Mouse (Mus musculus): ENCODE measurements around the gene Atp5g2. TPM values are rescaled to one million over a fixed set of nuclear protein-coding genes. Genes with fewer than 3 reads are reported as not detected.

The Atp5g2 gene
- polyA plus RNA-seq, 1 experiment from 2014 or later = 58.4 TPM

DNA sequence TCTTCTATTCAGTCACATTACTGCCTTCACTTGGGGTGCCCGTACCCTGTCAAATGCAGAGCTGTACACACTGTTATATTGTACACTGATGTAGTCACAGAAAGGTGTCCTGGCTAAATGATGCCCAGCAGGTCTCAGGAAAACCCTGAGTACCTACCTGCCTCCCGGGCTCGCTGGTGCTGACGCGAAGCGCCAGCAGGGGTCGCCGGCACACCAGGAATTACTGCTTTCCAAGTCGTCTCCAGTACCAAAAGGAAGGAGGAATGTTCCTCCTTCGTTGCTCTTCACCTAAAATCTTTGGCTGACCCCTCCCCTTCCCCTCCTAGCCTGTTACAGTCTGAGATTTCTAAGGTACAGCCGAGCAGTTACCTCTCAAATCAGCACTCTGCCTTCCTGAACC is 26.0 kb upstream of the Atp5g2 start:
- Histone ChIP-seq H3K4me1 (replicated peaks; ENCODE audit: control insufficient read depth, insufficient read depth, low read length) (peaks cover 2% of the 10 kb centered on the region; the same call in 1 of the 2 replicates), H3K9ac (ENCODE audit: low read length) (no peak overlapping the region), H3K27me3 (ENCODE audit: control insufficient read depth, insufficient read depth, low read length) (peaks cover 53% of the 10 kb centered on the region), H3K9me3 (ENCODE audit: control insufficient read depth, low read length) (no peaks in the 10 kb centered on the region), H3K27ac (ENCODE audit: low read depth, low read length) (no peak overlapping the region), H3K36me3 (ENCODE audit: control insufficient read depth, insufficient read depth, low read length) (no peaks in the 10 kb centered on the region), H3K4me3 (ENCODE audit: low read depth, low read length) (no peak overlapping the region), H3K4me2 (ENCODE audit: low read depth, low read length, severe bottlenecking) (no peak overlapping the region)
- ATAC-seq (replicated peaks; ENCODE audit: low FRiP score) (no peak), DNase-seq (ENCODE audit: low spot score) (peak; percentile 89)
- WGBS = 2% methylated on average over 11 of the region's 11 CpGs

DNA sequence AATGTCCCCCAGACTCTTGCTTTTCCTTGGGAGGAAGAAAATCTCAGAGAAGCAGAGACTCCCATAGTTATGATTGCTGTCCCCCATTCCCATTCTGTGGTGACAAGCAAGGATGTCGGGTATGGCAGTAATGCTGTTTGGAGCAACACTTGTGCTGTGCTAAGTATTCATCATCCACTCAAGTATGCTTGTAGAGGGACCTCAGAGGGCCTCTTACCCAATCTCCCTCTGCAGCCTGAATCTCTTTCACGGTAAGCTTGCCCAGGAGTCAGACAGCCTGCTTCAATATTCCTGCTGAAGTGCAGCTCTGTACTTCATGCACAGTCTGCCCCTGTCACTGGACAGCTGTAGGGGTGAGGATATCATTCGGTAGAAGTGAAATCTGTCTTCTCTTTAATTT is 24.7 kb upstream of the Atp5g2 start:
- no peak overlapping the region for H3K4me2 ChIP-seq (ENCODE audit: low read depth, low read length, severe bottlenecking)
- no peak overlapping the region for H3K9ac ChIP-seq (ENCODE audit: low read length)
- H3K27ac ChIP-seq (ENCODE audit: low read depth, low read length) = no peak overlapping the region
- no peaks in the 10 kb centered on the region for H3K9me3 ChIP-seq (ENCODE audit: control insufficient read depth, low read length)
- no peak for DNase-seq (ENCODE audit: low spot score)
- no peak overlapping the region for H3K4me3 ChIP-seq (ENCODE audit: low read depth, low read length)
- WGBS = 41% methylated on average over 3 of the region's 3 CpGs
- peaks cover 59% of the 10 kb centered on the region for H3K27me3 ChIP-seq (ENCODE audit: control insufficient read depth, insufficient read depth, low read length)
- no peaks in the 10 kb centered on the region for H3K36me3 ChIP-seq (ENCODE audit: control insufficient read depth, insufficient read depth, low read length)
- peaks cover 7% of the 10 kb centered on the region; the same call in 1 of the 2 replicates for H3K4me1 ChIP-seq (replicated peaks; ENCODE audit: control insufficient read depth, insufficient read depth, low read length)
- ATAC-seq (replicated peaks; ENCODE audit: low FRiP score) = no peak

DNA sequence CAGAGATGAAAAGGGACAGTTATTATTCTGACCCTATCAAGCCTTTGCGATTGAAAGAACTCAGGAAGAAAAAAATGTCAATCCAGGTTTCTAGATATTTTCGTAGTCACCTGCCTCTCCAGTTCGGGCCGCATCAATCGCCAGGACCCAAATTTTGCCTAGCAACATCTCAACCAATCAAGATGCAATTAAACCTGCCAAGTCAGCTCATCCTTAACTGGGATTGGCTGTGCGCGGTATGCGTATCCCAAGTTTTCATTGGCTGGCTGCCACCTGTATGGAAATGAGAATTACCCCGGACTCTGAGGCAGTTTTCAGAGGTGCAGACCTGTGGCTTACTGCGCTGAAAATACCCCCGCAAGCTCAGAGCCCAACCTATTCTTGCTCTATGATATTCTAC is 21.4 kb upstream of the Atp5g2 start:
- H3K4me1 ChIP-seq (replicated peaks; ENCODE audit: control insufficient read depth, insufficient read depth, low read length) = peaks cover 7% of the 10 kb centered on the region; the same call in 1 of the 2 replicates
- no peaks in the 10 kb centered on the region for H3K9me3 ChIP-seq (ENCODE audit: control insufficient read depth, low read length)
- peaks cover 70% of the 10 kb centered on the region for H3K27me3 ChIP-seq (ENCODE audit: control insufficient read depth, insufficient read depth, low read length)
- H3K4me2 ChIP-seq (ENCODE audit: low read depth, low read length, severe bottlenecking) = peak overlapping the region; percentile 56
- H3K36me3 ChIP-seq (ENCODE audit: control insufficient read depth, insufficient read depth, low read length) = no peaks in the 10 kb centered on the region
- WGBS = under 1% methylated on average over 11 of the region's 11 CpGs
- ATAC-seq (replicated peaks; ENCODE audit: low FRiP score) = peak; percentile 53
- H3K4me3 ChIP-seq (ENCODE audit: low read depth, low read length) = peak overlapping the region; percentile 31
- no peak overlapping the region for H3K27ac ChIP-seq (ENCODE audit: low read depth, low read length)
- no peak overlapping the region for H3K9ac ChIP-seq (ENCODE audit: low read length)
- peak; percentile 72 for DNase-seq (ENCODE audit: low spot score)

DNA sequence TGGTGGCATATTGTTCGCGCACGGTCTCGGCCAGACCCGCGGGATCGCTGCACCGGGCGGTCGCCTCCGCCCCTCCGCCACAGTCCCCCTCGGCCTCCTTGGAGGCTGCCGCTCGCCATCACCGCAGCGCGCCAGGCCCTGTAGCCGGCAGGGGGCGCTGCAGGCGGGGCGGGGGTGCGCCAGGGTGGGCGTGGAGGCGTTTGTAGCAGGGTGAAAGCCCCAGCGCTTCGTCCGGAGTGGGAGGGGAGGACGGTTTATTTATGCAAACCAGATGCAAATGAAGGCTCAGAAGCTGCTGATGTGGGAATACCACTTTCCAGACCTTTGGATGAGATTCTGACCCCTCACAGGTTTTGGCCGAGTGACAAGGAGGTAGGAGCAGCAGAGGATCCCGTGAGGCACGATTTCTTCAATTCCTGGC is 20.8 kb upstream of the Atp5g2 start:
- Histone ChIP-seq H3K9me3 (ENCODE audit: control insufficient read depth, low read length) (no peaks in the 10 kb centered on the region), H3K36me3 (ENCODE audit: control insufficient read depth, insufficient read depth, low read length) (no peaks in the 10 kb centered on the region), H3K4me1 (replicated peaks; ENCODE audit: control insufficient read depth, insufficient read depth, low read length) (peaks cover 5% of the 10 kb centered on the region; the same call in 1 of the 2 replicates), H3K27ac (ENCODE audit: low read depth, low read length) (no peak overlapping the region), H3K9ac (ENCODE audit: low read length) (peak overlapping the region; percentile 33; the same call in 1 of the 2 replicates), H3K4me2 (ENCODE audit: low read depth, low read length, severe bottlenecking) (peak overlapping the region; percentile 56), H3K27me3 (ENCODE audit: control insufficient read depth, insufficient read depth, low read length) (peaks cover 66% of the 10 kb centered on the region), H3K4me3 (ENCODE audit: low read depth, low read length) (peak overlapping the region; percentile 31)
- peak; percentile 91 for ATAC-seq (replicated peaks; ENCODE audit: low FRiP score)
- DNase-seq (ENCODE audit: low spot score) = peak; percentile 91
- 1% methylated on average over 32 of the region's 32 CpGs for WGBS

DNA sequence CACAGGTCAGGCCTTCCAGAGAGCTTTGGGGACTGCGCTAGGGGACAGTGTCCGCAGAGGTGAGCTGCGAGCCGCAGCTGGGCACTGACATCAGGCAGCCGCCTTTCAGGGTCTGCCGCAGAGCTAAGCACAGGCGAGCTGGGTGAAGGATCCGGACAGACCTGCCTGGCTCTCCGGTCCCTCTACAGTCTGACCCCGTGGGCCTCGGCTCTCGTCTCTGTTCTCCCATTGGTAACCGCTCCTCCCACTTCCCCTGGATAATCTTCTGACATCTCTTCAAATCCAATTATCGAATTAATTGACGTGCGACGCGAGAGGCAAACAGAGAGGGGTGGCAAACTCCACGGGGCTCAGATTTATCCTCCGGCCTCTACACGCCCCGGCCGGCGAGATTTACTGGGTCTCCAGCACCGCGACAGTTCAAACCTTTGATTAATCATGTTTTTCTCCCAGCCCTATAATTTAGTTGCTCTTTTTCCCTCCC is 20.2 kb upstream of the Atp5g2 start:
- peak overlapping the region; percentile 33 for H3K9ac ChIP-seq (ENCODE audit: low read length)
- no peaks in the 10 kb centered on the region for H3K36me3 ChIP-seq (ENCODE audit: control insufficient read depth, insufficient read depth, low read length)
- WGBS = under 1% methylated on average over 26 of the region's 26 CpGs
- no peak overlapping the region for H3K27ac ChIP-seq (ENCODE audit: low read depth, low read length)
- H3K4me3 ChIP-seq (ENCODE audit: low read depth, low read length) = peak overlapping the region; percentile 31
- peaks cover 62% of the 10 kb centered on the region for H3K27me3 ChIP-seq (ENCODE audit: control insufficient read depth, insufficient read depth, low read length)
- DNase-seq (ENCODE audit: low spot score) = peak; percentile 65
- peak; percentile 62 for ATAC-seq (replicated peaks; ENCODE audit: low FRiP score)
- peaks cover 5% of the 10 kb centered on the region; the same call in 1 of the 2 replicates for H3K4me1 ChIP-seq (replicated peaks; ENCODE audit: control insufficient read depth, insufficient read depth, low read length)
- H3K4me2 ChIP-seq (ENCODE audit: low read depth, low read length, severe bottlenecking) = peak overlapping the region; percentile 56
- no peaks in the 10 kb centered on the region for H3K9me3 ChIP-seq (ENCODE audit: control insufficient read depth, low read length)

DNA sequence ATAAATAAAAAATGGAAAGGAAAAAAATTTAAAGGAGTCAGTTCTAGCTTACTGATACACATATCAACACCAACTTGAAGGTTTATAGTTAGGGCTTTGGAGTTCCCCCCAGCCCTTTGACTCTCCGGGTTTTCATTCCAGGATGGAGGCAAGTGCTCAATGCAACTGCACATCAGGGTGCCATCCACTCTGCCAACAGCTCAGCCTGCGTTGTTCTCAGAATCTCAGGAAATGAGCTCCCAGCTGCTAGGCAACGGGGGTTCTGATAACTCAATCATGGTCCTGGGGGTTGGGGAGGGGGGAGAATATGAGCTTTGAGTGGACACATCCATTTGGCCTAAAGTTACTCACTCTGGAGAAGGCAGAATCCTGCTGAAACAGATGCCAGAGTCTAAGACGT is 13.6 kb upstream of the Atp5g2 start:
- ATAC-seq (replicated peaks; ENCODE audit: low FRiP score) = no peak

DNA sequence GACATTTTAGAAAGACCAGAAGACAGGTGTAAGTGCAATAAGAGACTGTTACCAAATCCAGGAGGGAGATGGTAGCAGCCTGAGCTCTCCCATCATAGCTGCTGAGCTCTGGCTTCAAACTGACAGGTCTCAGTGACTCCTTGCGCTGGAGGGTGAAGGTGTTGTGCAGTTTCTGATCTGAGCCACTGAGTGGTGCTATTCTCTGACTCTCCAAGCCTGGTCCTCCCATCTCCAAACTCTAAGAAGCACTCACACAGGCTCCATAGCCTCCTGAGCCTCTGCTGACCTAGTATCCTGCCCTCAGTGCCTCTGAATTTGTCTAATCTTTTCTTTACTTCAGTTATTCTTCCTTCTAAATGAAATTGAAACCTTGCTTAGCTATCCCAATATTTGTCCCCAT is 11.5 kb upstream of the Atp5g2 start:
- Histone ChIP-seq H3K9me3 (ENCODE audit: control insufficient read depth, low read length) (no peaks in the 10 kb centered on the region), H3K27ac (ENCODE audit: low read depth, low read length) (no peak overlapping the region), H3K36me3 (ENCODE audit: control insufficient read depth, insufficient read depth, low read length) (no peaks in the 10 kb centered on the region), H3K4me2 (ENCODE audit: low read depth, low read length, severe bottlenecking) (no peak overlapping the region), H3K4me1 (replicated peaks; ENCODE audit: control insufficient read depth, insufficient read depth, low read length) (no peaks in the 10 kb centered on the region), H3K9ac (ENCODE audit: low read length) (no peak overlapping the region), H3K27me3 (ENCODE audit: control insufficient read depth, insufficient read depth, low read length) (peaks cover 3% of the 10 kb centered on the region; the same call in 1 of the 2 replicates), H3K4me3 (ENCODE audit: low read depth, low read length) (no peak overlapping the region)
- no peak for ATAC-seq (replicated peaks; ENCODE audit: low FRiP score)
- WGBS = 9% methylated on average over 1 of the region's 1 CpGs
- DNase-seq (ENCODE audit: low spot score) = no peak

More for the DNA sequence above, 13.6 kb upstream of the Atp5g2 start:
- Histone ChIP-seq H3K4me3 (ENCODE audit: low read depth, low read length) (no peak overlapping the region), H3K9ac (ENCODE audit: low read length) (no peak overlapping the region), H3K27ac (ENCODE audit: low read depth, low read length) (no peak overlapping the region), H3K4me1 (replicated peaks; ENCODE audit: control insufficient read depth, insufficient read depth, low read length) (no peaks in the 10 kb centered on the region), H3K9me3 (ENCODE audit: control insufficient read depth, low read length) (no peaks in the 10 kb centered on the region), H3K27me3 (ENCODE audit: control insufficient read depth, insufficient read depth, low read length) (peaks cover 11% of the 10 kb centered on the region), H3K36me3 (ENCODE audit: control insufficient read depth, insufficient read depth, low read length) (no peaks in the 10 kb centered on the region), H3K4me2 (ENCODE audit: low read depth, low read length, severe bottlenecking) (no peak overlapping the region)
- DNase-seq (ENCODE audit: low spot score) = no peak
- WGBS = 10% methylated on average over 4 of the region's 4 CpGs

DNA sequence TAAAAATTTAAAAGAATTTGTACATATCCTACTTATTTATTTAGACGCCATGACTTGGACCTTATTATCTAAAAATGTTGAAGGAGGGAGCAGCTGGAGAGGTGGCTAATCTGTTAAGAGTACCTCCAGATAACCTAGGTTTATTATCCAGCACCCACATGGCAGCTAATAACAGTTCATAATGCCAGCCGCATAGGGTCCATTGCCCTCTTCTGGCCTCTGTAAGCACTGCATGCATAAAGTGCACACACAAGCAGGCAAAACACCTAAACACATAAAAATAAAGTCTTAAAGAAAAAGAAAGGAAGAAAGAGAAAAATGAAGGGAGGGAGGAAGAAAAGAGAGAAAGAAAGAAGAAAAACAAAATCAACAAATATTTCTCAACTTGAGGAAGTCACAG is 4.2 kb upstream of the Atp5g2 start:
- no peak overlapping the region for H3K4me2 ChIP-seq (ENCODE audit: low read depth, low read length, severe bottlenecking)
- H3K36me3 ChIP-seq (ENCODE audit: control insufficient read depth, insufficient read depth, low read length) = no peaks in the 10 kb centered on the region
- H3K27me3 ChIP-seq (ENCODE audit: control insufficient read depth, insufficient read depth, low read length) = no peaks in the 10 kb centered on the region
- no peaks in the 10 kb centered on the region for H3K9me3 ChIP-seq (ENCODE audit: control insufficient read depth, low read length)
- H3K4me3 ChIP-seq (ENCODE audit: low read depth, low read length) = no peak overlapping the region
- no peak for ATAC-seq (replicated peaks; ENCODE audit: low FRiP score)
- no peak overlapping the region for H3K9ac ChIP-seq (ENCODE audit: low read length)
- WGBS = 91% methylated on average over 2 of the region's 2 CpGs
- H3K4me1 ChIP-seq (replicated peaks; ENCODE audit: control insufficient read depth, insufficient read depth, low read length) = peaks cover 8% of the 10 kb centered on the region
- no peak overlapping the region for H3K27ac ChIP-seq (ENCODE audit: low read depth, low read length)
- DNase-seq (ENCODE audit: low spot score) = no peak

DNA sequence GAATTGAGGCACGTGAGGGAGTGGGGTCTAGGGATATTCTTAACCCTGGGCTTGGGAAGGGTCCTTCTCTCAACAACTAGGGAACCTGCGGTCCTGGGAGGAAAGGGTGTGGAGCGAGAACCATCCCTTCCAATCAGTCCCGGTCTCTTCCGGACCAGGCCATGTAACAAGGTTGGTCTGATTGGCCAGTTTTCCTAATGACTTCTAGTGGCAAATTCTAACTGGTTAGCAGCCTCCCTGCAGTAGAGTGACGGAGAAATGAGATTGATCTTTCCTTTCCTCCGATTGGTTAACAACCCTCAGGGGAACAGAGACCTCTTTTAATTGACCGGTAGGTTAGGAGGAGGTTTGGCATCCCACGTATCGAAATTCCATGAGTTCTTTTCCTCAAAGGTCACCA is 1.4 kb upstream of the Atp5g2 start:
- DNase-seq (ENCODE audit: low spot score) (peak; percentile 71), ATAC-seq (replicated peaks; ENCODE audit: low FRiP score) (peak; percentile 62)
- peaks cover 15% of the 10 kb centered on the region for H3K4me1 ChIP-seq (replicated peaks; ENCODE audit: control insufficient read depth, insufficient read depth, low read length)
- H3K27ac ChIP-seq (ENCODE audit: low read depth, low read length) = peak overlapping the region; percentile 99
- H3K27me3 ChIP-seq (ENCODE audit: control insufficient read depth, insufficient read depth, low read length) = no peaks in the 10 kb centered on the region
- no peaks in the 10 kb centered on the region for H3K9me3 ChIP-seq (ENCODE audit: control insufficient read depth, low read length)
- WGBS = 4% methylated on average over 10 of the region's 10 CpGs
- peak overlapping the region; percentile 92; the same call in 1 of the 2 replicates for H3K9ac ChIP-seq (ENCODE audit: low read length)
- peak overlapping the region; percentile 43; the same call in 1 of the 2 replicates for H3K4me3 ChIP-seq (ENCODE audit: low read depth, low read length)
- H3K4me2 ChIP-seq (ENCODE audit: low read depth, low read length, severe bottlenecking) = peak overlapping the region; percentile 78; the same call in 1 of the 2 replicates
- no peaks in the 10 kb centered on the region for H3K36me3 ChIP-seq (ENCODE audit: control insufficient read depth, insufficient read depth, low read length)
